Mouse (Mus musculus) testis, adult 2 months (tissue): ENCODE results near the gene Trabd.

Experiments used
- CTCF ChIP-seq: fragments of 200-500 bp; IDR thresholded peaks from 2 replicates; pipeline ENCODE4 v1.5.1; 2012; ENCODE audit warnings: low read depth, mild to moderate bottlenecking, inconsistent platforms, low read length, moderate library complexity; ENCODE audit not compliant: control insufficient read depth, insufficient read depth, insufficient replicate concordance
- POLR2A ChIP-seq: fragments of 200-500 bp; IDR thresholded peaks from 2 replicates; pipeline ENCODE4 v1.6.1; 2012; ENCODE audit warnings: low read depth, mild to moderate bottlenecking, inconsistent platforms, low read length, moderate library complexity; ENCODE audit not compliant: control insufficient read depth

GRCm38 (mm10) chr15:89060032-89060681 lies 14.8 kb upstream of the Trabd start:
- TF ChIP-seq POLR2A (no peak), CTCF (no peak)
